Mouse (Mus musculus) cortical plate, adult 2 months (tissue): ENCODE data around the gene Osm.

Experiments used
- CTCF ChIP-seq: fragments of 200-500 bp; IDR thresholded peaks from 2 replicates; pipeline ENCODE4 v1.5.1; 2011; ENCODE audit warnings: mild to moderate bottlenecking, control low read depth, low read length; ENCODE audit not compliant: insufficient read depth; ENCODE audit errors: extremely low read depth
- POLR2A ChIP-seq: fragments of 200-500 bp; IDR thresholded peaks from 2 replicates; pipeline ENCODE4 v1.6.1; 2011; ENCODE audit warnings: mild to moderate bottlenecking, low read length, control low read depth; ENCODE audit not compliant: insufficient read depth; ENCODE audit errors: extremely low read depth

DNA sequence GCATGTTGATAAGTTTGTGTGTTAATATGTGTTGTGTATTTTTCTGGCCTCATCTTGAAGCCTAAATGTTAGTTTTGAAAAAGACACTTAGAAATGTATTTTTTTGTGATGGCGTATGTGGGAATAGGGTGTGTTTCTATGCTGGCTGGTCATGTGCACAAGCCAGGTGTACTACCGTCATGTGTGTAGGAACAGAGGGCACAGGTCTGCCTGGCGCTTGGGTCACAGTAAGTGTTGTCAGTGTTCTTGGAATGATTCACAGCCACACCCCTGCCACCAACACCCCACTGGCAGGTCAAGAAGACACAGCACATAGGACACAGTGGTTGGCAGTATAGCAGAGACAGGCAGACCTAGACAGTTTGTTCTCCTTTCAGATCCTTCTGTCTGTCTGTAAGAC lies 12.9 kb downstream of the Osm start:
- TF ChIP-seq POLR2A (no peak), CTCF (no peak)
